Mouse (Mus musculus) lung, embryonic 16.5 days (tissue): ENCODE results near the gene Nop56. TPM values are rescaled to one million over a fixed set of nuclear protein-coding genes. Genes with fewer than 3 reads are reported as not detected.
A peak's percentile ranks its signal among the peaks of the same experiment; 100 is the strongest.

Experiments used
- ATAC-seq: fragments of 200-750 bp; cut with Nextera tagmentation; 2 replicates; pipeline ENCODE4 v1.8.0; 2017; ENCODE audit warnings: low read depth, mild to moderate bottlenecking, moderate library complexity
- H3K27ac ChIP-seq: fragments of 300-500 bp; sonication (generic); 2 replicates; pipeline ENCODE4 v1.5.1; 2014; ENCODE audit warnings: mild to moderate bottlenecking, control low read depth, low read length
- H3K27me3 ChIP-seq: fragments of 300-500 bp; sonication (generic); 2 replicates; pipeline ENCODE4 v1.6.1; 2014; ENCODE audit warnings: low read depth, low read length, mixed read lengths; ENCODE audit not compliant: control insufficient read depth, insufficient read depth
- H3K36me3 ChIP-seq: fragments of 300-500 bp; sonication (generic); 2 replicates; pipeline ENCODE4 v1.6.1; 2014; ENCODE audit warnings: low read length; ENCODE audit not compliant: control insufficient read depth, insufficient read depth
- H3K4me1 ChIP-seq: fragments of 300-500 bp; sonication (generic); replicated peaks from 2 replicates; pipeline ENCODE4 v1.6.1; 2014; ENCODE audit warnings: low read length, mixed read lengths; ENCODE audit not compliant: control insufficient read depth, insufficient read depth
- H3K4me2 ChIP-seq: fragments of 300-500 bp; sonication (generic); 2 replicates; pipeline ENCODE4 v1.6.1; 2014; ENCODE audit warnings: low read depth, low read length, control low read depth
- H3K4me3 ChIP-seq: fragments of 300-500 bp; sonication (generic); 2 replicates; pipeline ENCODE4 v1.5.1; 2014; ENCODE audit warnings: mild to moderate bottlenecking, low read length, control low read depth
- H3K9ac ChIP-seq: fragments of 300-500 bp; sonication (generic); 2 replicates; pipeline ENCODE4 v1.6.1; 2014; ENCODE audit warnings: low read length, control low read depth
- H3K9me3 ChIP-seq: fragments of 300-500 bp; sonication (generic); 2 replicates; pipeline ENCODE4 v1.6.1; 2016; ENCODE audit warnings: low read length; ENCODE audit not compliant: control insufficient read depth
- WGBS: fragments of 180-500 bp; shearing (Covaris S2); extraction: QIAGEN DNeasy Blood & Tissue Kit; methylation state at CpG from one replicate; pipeline ENCODE4 v1.1.7; 2014; 5-methylcytosine and 5-hydroxymethylcytosine counted together
- polyA plus RNA-seq: library from polyadenylated mRNA; unstranded; fragments of >200 nt; fragmentation: Nextera tagmentation; extraction: Ambion mirVana; gene quantifications from 2 replicates; pipeline ENCODE4 v1.2.1, GENCODE M21; 2015

Nop56 gene
- polyA plus RNA-seq: 216 and 233 TPM in 2 replicates

- no peaks in the 10 kb centered on the region for H3K27me3 ChIP-seq
- peak within 1 kb of the TSS; percentile 99 for H3K4me3 ChIP-seq
- ATAC-seq: peak; percentile 99
- peak within 1 kb of the TSS; percentile 96 for H3K9ac ChIP-seq
- peak within 1 kb of the TSS; percentile 89 for H3K27ac ChIP-seq
- H3K4me1 ChIP-seq: peaks cover 17% of the 10 kb centered on the region
- no peaks in the 10 kb centered on the region for H3K9me3 ChIP-seq
- WGBS: under 1% methylated on average over 67 of the region's 68 CpGs
- H3K4me2 ChIP-seq: peak within 1 kb of the TSS; percentile 96
- H3K36me3 ChIP-seq: peaks cover 31% of the 10 kb centered on the region
Measured at GRCm38 (mm10) chr2:130274149-130274861, at the start of gene Nop56. Gene Nop56 (plus strand): TSS chr2:130274430.

GRCm38 (mm10) chr2:130246912-130247311, 27.3 kb upstream of the Nop56 start:
- H3K36me3 ChIP-seq: no peaks in the 10 kb centered on the region
- WGBS: 47% methylated on average over 9 of the region's 9 CpGs
- H3K9ac ChIP-seq: no peak overlapping the region
- H3K4me3 ChIP-seq: no peak overlapping the region
- H3K27me3 ChIP-seq: no peaks in the 10 kb centered on the region
- no peak overlapping the region for H3K4me2 ChIP-seq
- H3K9me3 ChIP-seq: no peaks in the 10 kb centered on the region
- H3K4me1 ChIP-seq: no peaks in the 10 kb centered on the region
- H3K27ac ChIP-seq: no peak overlapping the region
- no peak for ATAC-seq

- Histone ChIP-seq H3K9me3 (no peaks in the 10 kb centered on the region), H3K4me1 (no peaks in the 10 kb centered on the region), H3K4me3 (no peak overlapping the region)
Measured at GRCm38 (mm10) chr2:130248226-130248625, 26.0 kb upstream of the Nop56 start.

GRCm38 (mm10) chr2:130256762-130257161, 17.5 kb upstream of the Nop56 start:
- no peak for ATAC-seq
- H3K27ac ChIP-seq: no peak overlapping the region
- no peaks in the 10 kb centered on the region for H3K9me3 ChIP-seq
- no peak overlapping the region for H3K4me2 ChIP-seq
- H3K4me1 ChIP-seq: no peaks in the 10 kb centered on the region
- 73% methylated on average over 4 of the region's 4 CpGs for WGBS
- no peaks in the 10 kb centered on the region for H3K27me3 ChIP-seq
- no peak overlapping the region for H3K4me3 ChIP-seq
- no peak overlapping the region for H3K9ac ChIP-seq
- no peaks in the 10 kb centered on the region for H3K36me3 ChIP-seq

More at GRCm38 (mm10) chr2:130248226-130248625, 26.0 kb upstream of the Nop56 start:
- no peak for ATAC-seq
- WGBS: 64% methylated on average over 7 of the region's 7 CpGs
- Histone ChIP-seq H3K36me3 (no peaks in the 10 kb centered on the region), H3K27ac (no peak overlapping the region), H3K4me2 (no peak overlapping the region), H3K27me3 (no peaks in the 10 kb centered on the region), H3K9ac (no peak overlapping the region)

DNA sequence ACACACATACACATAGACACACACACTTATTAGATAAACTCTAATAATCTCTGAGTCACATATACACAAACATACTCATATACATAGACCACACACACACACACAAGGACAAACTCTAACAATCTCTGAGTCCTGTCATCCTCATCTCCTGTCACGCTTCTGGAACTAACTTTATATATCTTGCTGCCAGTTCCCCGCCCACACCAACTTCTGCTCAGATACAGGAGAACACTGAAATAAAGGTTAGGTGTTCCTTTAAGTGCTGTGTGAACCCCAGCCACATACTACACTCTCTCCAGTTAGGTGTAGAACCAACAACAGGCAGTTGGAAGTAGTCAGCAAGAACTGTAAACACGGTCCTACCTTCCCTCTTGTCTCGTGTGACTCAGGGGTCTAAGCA, 13.4 kb upstream of the Nop56 start:
- Histone ChIP-seq H3K9me3 (no peaks in the 10 kb centered on the region), H3K27ac (no peak overlapping the region), H3K27me3 (no peaks in the 10 kb centered on the region; the same call in 1 of the 2 replicates), H3K4me2 (no peak overlapping the region), H3K36me3 (no peaks in the 10 kb centered on the region), H3K4me3 (no peak overlapping the region), H3K9ac (no peak overlapping the region), H3K4me1 (no peaks in the 10 kb centered on the region)
- 72% methylated on average over 4 of the region's 4 CpGs for WGBS
- ATAC-seq: no peak

DNA sequence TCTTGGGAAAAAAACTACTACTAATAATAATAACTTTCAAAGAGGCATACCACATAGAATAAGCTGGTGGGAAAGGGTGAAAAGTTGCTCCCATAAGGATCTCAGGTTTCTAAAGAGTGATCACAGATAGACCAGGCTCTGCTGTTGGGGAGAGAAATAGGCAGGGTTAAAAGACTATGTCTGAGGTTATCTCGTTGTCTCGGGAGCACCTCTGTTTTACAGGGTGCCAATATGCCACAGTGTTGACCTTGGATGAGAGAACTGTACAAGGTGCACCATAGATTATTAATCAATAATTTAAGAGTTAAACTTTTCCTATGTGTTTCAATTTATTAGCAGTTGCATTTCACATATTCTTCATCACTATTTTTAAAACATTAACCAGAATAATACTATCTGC, 12.3 kb upstream of the Nop56 start:
- no peak overlapping the region for H3K4me2 ChIP-seq
- H3K4me1 ChIP-seq: no peaks in the 10 kb centered on the region
- ATAC-seq: no peak
- H3K27me3 ChIP-seq: no peaks in the 10 kb centered on the region; the same call in 1 of the 2 replicates
- no peak overlapping the region for H3K27ac ChIP-seq
- no peak overlapping the region for H3K9ac ChIP-seq
- no peaks in the 10 kb centered on the region for H3K36me3 ChIP-seq
- no peak overlapping the region for H3K4me3 ChIP-seq
- no peaks in the 10 kb centered on the region for H3K9me3 ChIP-seq
- 52% methylated on average over 2 of the region's 2 CpGs for WGBS

DNA sequence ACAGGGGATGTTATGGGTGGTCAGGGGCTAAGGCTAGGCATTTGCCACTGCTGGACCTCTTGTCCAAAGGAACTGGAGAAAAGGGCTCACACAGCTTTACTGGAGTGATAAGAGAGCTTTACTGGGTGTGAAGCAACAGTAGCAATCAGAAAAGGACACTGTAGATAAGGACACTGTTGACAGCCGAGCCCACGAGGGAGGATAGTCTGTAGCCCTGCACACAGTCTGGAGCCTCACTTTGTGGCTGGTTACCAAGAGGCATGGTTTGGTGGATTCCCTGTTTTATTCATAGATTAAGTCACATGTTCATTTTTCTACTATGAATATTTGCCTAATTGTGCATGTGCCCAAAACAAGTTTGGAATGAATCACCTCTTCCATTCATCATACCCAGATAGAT, 11.8 kb upstream of the Nop56 start:
- 32% methylated on average over 2 of the region's 2 CpGs for WGBS
- H3K27me3 ChIP-seq: no peaks in the 10 kb centered on the region; the same call in 1 of the 2 replicates
- no peaks in the 10 kb centered on the region for H3K4me1 ChIP-seq
- H3K9ac ChIP-seq: no peak overlapping the region
- H3K36me3 ChIP-seq: no peaks in the 10 kb centered on the region
- H3K4me2 ChIP-seq: no peak overlapping the region
- no peak overlapping the region for H3K4me3 ChIP-seq
- ATAC-seq: no peak
- no peaks in the 10 kb centered on the region for H3K9me3 ChIP-seq
- H3K27ac ChIP-seq: no peak overlapping the region

- H3K9ac ChIP-seq: no peak overlapping the region
- H3K9me3 ChIP-seq: no peaks in the 10 kb centered on the region
- 100% methylated on average over 1 of the region's 1 CpGs for WGBS
- no peak overlapping the region for H3K27ac ChIP-seq
- no peaks in the 10 kb centered on the region; the same call in 1 of the 2 replicates for H3K27me3 ChIP-seq
- H3K4me1 ChIP-seq: no peaks in the 10 kb centered on the region
- no peaks in the 10 kb centered on the region for H3K36me3 ChIP-seq
- no peak for ATAC-seq
- H3K4me3 ChIP-seq: no peak overlapping the region
- H3K4me2 ChIP-seq: no peak overlapping the region
Measured at GRCm38 (mm10) chr2:130265520-130265919, 8.7 kb upstream of the Nop56 start.

DNA sequence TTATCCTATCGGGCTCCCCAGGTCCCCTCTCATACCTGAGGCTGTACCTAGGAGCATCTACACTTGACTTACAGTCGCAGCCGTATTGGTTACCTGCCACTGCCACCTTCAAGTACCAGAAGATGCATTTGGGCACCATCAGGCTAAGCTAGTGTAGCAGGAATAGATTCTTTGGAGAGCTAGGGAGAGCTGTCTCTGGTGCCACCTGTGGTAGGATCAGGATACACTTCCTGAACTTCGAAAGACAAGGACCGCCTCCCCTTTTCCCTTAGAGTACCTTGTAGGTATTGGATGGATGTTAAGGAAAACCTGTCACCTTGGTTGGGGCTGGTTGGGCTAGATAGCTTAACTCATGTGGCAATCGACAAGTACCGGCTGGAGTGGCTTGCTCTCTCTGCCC, 6.2 kb upstream of the Nop56 start:
- ATAC-seq: no peak
- Histone ChIP-seq H3K4me1 (0 out of 2 replicates have a peak, but pooled peaks cover under 1% of the 10 kb centered on the region), H3K27me3 (no peaks in the 10 kb centered on the region), H3K9ac (no peak overlapping the region), H3K4me2 (no peak overlapping the region), H3K36me3 (no peaks in the 10 kb centered on the region), H3K9me3 (no peaks in the 10 kb centered on the region), H3K27ac (no peak overlapping the region), H3K4me3 (no peak overlapping the region)
- 62% methylated on average over 7 of the region's 7 CpGs for WGBS
